Mouse (Mus musculus) lung, postnatal 36 days (tissue): Measurements from ENCODE around the gene Grb2.
A peak's percentile ranks its signal among the peaks of the same experiment; 100 is the strongest.

ENCODE experiments used
- DNase-seq: peaks from one replicate; pipeline ENCODE4 v3.0.0; 2022; ENCODE audit warnings: mixed read lengths

The Grb2 gene

DNA sequence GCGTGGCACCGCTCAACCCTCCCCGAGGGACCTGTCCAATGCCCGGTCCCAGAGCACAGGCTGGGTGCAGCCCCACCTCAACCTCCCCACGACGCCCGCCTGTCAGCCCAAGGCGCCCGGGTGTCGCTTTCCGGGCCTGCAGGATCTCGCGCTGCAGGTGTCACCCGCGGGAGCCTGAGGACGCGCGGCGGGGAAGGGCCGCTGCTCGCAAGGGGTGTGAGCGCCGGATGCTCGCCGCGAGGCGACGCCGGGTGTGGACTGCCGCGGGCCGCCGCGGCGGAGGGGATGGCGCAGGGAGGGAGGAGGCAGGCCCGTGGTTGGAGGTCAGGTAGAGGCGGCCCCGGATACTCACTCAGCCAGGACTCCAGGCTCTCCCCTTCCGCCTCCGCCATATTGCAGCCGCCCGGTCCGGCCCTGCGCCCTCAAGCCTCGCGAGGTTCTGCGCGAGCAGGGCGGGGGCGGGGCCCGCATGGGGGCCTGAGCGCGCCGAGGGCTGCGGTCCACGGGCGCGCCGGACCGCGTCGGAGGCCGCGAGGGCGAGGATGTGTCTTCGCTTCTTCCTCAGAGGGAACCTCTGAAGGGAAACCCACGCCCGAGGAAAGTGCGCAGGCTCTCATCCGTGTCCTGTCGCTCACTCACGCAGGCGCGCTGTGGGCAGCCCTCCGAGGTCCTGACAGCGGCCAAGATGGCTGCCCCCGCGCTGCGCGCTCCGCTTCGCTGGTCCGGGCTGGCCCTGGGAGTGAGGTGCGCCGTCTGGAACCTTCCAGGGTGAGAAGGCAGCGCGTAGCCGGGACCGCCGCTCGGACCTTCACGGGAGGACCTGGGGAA lies 104.7 kb downstream of the Grb2 start, which contains the start of the genes Mrps7 and Gga3:
Mrps7 (plus strand) TSS at position 450 of the 828 bp plus-strand sequence.
Gga3 (minus strand) TSS at position 576 of the 828 bp plus-strand sequence.
- peak; percentile 93 for DNase-seq

DNA sequence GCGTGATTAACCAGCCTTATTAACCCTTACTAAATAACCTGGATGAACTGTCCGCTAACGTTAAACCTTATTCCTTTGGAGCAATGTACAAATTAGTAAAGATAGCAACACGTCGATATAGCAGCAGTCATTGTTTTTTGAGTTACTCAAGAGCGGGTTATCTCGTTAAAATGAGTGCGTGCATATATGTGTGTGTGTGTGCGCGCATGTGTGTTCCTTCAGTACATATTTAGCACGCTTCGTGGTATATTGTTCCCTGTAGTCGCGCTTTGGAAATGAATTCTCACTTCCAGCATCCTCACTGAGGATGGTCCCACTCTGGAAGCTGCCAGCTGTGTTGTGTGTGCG lies 105.3 kb downstream of the Grb2 start:
- no peak for DNase-seq

DNA sequence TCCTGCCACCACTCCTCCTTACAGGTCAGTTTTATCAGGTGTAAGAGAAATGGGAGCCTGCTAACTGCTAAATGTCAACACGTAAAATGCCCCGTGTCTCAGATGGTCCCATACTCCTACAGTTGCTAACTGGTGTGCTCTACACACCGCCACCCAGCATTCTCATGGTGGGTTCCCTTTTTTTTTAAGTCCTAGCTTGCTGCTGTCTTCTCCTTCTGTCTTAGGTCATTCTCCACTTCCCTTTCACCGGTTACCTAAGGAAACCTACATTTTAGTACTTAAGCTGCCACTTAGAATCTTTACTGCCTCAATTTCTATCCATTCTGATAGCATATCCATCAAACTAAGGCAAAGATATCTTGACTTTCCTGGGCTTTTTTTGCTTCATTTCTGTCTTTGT lies 107.2 kb downstream of the Grb2 start:
- DNase-seq = no peak

DNA sequence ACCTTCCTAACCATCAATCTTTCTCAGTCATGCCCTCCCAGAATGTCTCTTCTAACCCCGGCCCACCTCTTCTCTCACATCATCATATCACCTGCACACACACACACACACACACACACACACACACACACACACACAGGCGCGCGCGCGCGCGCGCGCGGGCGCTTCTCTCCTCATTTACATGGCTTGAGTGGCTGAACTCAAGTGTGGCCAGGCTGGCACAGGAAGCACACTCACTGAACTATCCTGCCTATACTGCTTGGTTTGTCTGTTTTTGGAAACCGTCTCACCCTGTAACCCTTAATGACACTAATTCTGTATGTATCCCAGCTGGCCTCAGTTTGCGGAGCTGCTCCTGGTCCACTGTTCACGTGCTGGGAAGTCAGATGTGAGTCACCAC lies 107.7 kb downstream of the Grb2 start:
- no peak for DNase-seq

DNA sequence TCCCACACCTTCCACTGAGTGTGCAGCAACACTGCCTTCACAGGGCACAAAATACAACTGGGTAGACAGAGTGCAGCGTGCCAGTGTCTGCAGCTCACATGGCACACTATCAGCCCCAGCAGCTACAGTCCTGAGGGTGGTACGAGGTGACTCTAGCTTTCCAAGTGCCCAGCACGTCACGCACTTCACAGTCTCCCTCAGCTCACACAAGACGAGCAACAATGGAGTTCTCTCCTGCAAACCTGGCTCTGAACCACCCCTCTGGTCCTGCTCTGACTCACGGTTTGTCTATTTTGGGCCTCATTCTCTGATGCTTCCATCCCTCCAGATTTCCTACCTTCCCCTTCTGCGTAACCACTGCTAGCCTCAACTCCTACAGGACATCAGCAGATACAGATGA lies 108.7 kb downstream of the Grb2 start:
- no peak for DNase-seq

DNA sequence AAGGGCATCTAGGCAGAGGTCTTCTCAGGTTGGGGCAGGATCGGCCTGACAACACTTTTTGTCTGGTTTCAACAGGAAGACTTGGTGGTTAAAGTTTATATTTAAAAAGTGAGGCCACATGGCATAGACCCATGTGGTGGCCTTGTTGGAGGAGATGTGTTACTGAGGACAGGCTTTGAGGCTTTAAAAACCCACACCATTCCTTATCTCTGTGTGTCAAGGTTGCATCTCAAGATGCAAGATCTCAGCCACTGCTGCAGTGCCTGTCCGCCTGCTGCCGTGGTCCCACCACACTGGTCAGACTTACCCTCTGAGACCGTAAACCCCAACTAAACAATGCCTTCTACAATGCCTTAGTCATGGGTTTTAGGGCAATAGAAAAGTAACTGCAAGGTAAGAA lies 110.1 kb downstream of the Grb2 start:
- no peak for DNase-seq

DNA sequence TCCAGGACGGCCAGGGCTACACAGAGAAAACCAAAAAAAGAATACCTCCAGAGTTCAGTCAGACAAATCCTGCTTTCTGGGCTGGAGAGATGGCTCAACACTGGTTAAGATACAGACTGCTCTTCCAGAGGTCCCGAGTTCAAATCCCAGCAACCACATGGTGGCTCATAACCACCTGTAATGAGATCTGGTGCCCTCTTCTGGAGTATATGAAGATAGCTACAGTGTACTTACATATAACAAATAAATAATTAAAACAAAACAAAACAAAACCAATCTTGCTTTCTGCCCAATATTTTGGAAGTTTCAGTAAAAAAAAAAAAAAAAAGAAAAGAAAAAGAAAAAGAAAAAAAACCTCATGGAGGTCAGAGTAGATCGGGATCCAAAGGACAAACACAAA lies 113.2 kb downstream of the Grb2 start:
- DNase-seq = no peak
